Mouse (Mus musculus): ENCODE measurements around the gene Lingo3. TPM values are rescaled to one million over a fixed set of nuclear protein-coding genes. Genes with fewer than 3 reads are reported as not detected.

Gene Lingo3
- 0.07 and 0.20 TPM in 2 replicates for polyA plus RNA-seq (2014; fragmentation: Nextera tagmentation; extraction: Ambion mirVana)

DNA sequence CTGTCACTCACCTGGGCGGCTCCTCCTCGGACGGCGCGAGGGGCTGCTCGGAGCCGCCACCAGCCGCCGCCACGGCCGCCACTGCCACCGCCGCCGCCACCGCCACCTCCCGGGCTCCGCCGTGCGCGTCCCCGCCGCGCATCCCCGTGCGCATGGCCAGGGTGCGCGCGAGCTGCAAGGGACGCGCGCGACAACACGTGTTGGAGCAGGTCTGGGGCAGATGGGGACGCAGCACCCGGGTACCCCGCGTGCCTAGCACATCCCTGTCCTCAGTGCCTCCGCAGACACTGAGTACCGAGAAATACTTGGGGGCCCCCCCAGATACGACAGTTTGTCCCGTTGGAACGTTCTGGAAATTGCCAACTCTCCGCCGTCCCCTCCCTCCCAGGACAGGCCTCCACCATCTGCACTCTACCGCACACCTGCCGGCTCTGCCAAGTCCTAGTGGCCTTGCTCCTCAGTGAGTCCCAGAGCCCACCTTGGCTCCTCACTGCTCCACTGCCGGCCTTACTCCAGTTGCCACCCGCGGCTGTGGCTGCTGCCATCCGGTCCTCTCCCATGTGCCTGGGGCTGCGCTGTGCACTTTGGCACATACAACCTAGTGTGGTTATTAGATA is at the start of gene Lingo3:
Gene Lingo3 (minus strand): TSS at position 109 of the 617 bp plus-strand sequence.
- no peak within 1 kb of the TSS for H3K27ac ChIP-seq (ENCODE audit: low read depth)
- 6% methylated on average over 38 of the region's 51 CpGs for WGBS
- H3K4me1 ChIP-seq (replicated peaks; ENCODE audit: control insufficient read depth, insufficient read depth, low read length) = 0 out of 2 replicates have a peak, but pooled peaks cover 4% of the 10 kb centered on the region
- no peaks in the 10 kb centered on the region for H3K9me3 ChIP-seq (ENCODE audit: control insufficient read depth, low read length)
- ATAC-seq (replicated peaks; ENCODE audit: low FRiP score, low TSS enrichment, low read depth) (no peak), DNase-seq (ENCODE audit: low spot score) (no peak)
- H3K9ac ChIP-seq (ENCODE audit: low read length) = peak within 1 kb of the TSS; percentile 22; the same call in 1 of the 2 replicates
- peaks cover 44% of the 10 kb centered on the region for H3K27me3 ChIP-seq (replicated peaks; ENCODE audit: control insufficient read depth, insufficient read depth, low read length)
- H3K4me3 ChIP-seq (ENCODE audit: low read depth, low read length) = peak within 1 kb of the TSS; percentile 35
- H3K36me3 ChIP-seq (ENCODE audit: control insufficient read depth, insufficient read depth, low read length) = no peaks in the 10 kb centered on the region
- H3K4me2 ChIP-seq (ENCODE audit: low read length) = peak within 1 kb of the TSS; percentile 69

- ATAC-seq (replicated peaks; ENCODE audit: low FRiP score, low TSS enrichment, low read depth) = no peak
- no peak overlapping the region for H3K27ac ChIP-seq (ENCODE audit: low read depth)
- no peak for DNase-seq (ENCODE audit: low spot score)
- H3K36me3 ChIP-seq (ENCODE audit: control insufficient read depth, insufficient read depth, low read length) = no peaks in the 10 kb centered on the region
- 73% methylated on average over 11 of the region's 11 CpGs for WGBS
- H3K4me3 ChIP-seq (ENCODE audit: low read depth, low read length) = no peak overlapping the region
- H3K4me2 ChIP-seq (ENCODE audit: low read length) = no peak overlapping the region
- H3K4me1 ChIP-seq (replicated peaks; ENCODE audit: control insufficient read depth, insufficient read depth, low read length) = no peaks in the 10 kb centered on the region
- no peak overlapping the region for H3K9ac ChIP-seq (ENCODE audit: low read length)
- H3K9me3 ChIP-seq (ENCODE audit: control insufficient read depth, low read length) = no peaks in the 10 kb centered on the region
- peaks cover 19% of the 10 kb centered on the region for H3K27me3 ChIP-seq (replicated peaks; ENCODE audit: control insufficient read depth, insufficient read depth, low read length)
These were observed 43.3 kb upstream of the Lingo3 start for GRCm38 (mm10) chr10:80887181-80887580.

- Histone ChIP-seq H3K9me3 (ENCODE audit: control insufficient read depth, low read length) (no peaks in the 10 kb centered on the region), H3K36me3 (ENCODE audit: control insufficient read depth, insufficient read depth, low read length) (no peaks in the 10 kb centered on the region), H3K9ac (ENCODE audit: low read length) (no peak overlapping the region), H3K4me2 (ENCODE audit: low read length) (no peak overlapping the region), H3K4me1 (replicated peaks; ENCODE audit: control insufficient read depth, insufficient read depth, low read length) (no peaks in the 10 kb centered on the region), H3K27me3 (replicated peaks; ENCODE audit: control insufficient read depth, insufficient read depth, low read length) (no peaks in the 10 kb centered on the region), H3K4me3 (ENCODE audit: low read depth, low read length) (no peak overlapping the region), H3K27ac (ENCODE audit: low read depth) (no peak overlapping the region)
- ATAC-seq (replicated peaks; ENCODE audit: low FRiP score, low TSS enrichment, low read depth) = no peak
- DNase-seq (ENCODE audit: low spot score) = peak; percentile 93
- 27% methylated on average over 10 of the region's 10 CpGs for WGBS
These were observed 37.5 kb upstream of the Lingo3 start for GRCm38 (mm10) chr10:80881301-80881700.

GRCm38 (mm10) chr10:80880901-80881300 is 37.1 kb upstream of the Lingo3 start:
- ATAC-seq (replicated peaks; ENCODE audit: low FRiP score, low TSS enrichment, low read depth) = peak; percentile 17; the same call in 1 of the 2 replicates

DNA sequence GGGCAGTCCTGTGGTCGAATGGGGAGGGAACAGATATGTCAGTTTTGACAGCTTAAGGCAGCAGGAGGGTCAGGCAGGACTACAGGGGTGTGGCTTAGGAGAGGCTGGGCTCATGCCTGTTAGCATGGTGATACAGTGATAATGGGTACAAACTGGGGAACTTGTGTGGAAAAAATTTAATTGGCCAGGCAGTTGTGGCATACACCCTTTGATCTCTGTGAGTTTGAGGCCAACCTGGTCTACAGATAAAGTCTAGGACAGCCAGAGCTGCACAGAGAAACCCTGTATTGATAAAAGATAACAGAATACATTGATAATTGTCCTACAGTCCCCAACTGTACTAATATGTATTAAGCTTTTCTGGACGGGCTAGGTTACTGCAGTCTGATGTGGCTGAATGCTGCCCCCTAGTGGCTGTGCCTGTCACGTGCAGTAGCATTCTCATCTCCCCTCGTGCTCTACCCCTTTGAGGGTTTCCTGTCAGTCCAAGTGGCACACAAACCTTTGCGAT is 36.3 kb upstream of the Lingo3 start:
- H3K36me3 ChIP-seq (ENCODE audit: control insufficient read depth, insufficient read depth, low read length) = no peaks in the 10 kb centered on the region
- no peaks in the 10 kb centered on the region for H3K4me1 ChIP-seq (replicated peaks; ENCODE audit: control insufficient read depth, insufficient read depth, low read length)
- no peak overlapping the region for H3K27ac ChIP-seq (ENCODE audit: low read depth)
- WGBS = 13% methylated on average over 5 of the region's 5 CpGs
- H3K27me3 ChIP-seq (replicated peaks; ENCODE audit: control insufficient read depth, insufficient read depth, low read length) = no peaks in the 10 kb centered on the region
- H3K9me3 ChIP-seq (ENCODE audit: control insufficient read depth, low read length) = no peaks in the 10 kb centered on the region
- H3K9ac ChIP-seq (ENCODE audit: low read length) = no peak overlapping the region
- ATAC-seq (replicated peaks; ENCODE audit: low FRiP score, low TSS enrichment, low read depth) (peak; percentile 23; the same call in 1 of the 2 replicates), DNase-seq (ENCODE audit: low spot score) (peak; percentile 80)
- H3K4me2 ChIP-seq (ENCODE audit: low read length) = no peak overlapping the region
- H3K4me3 ChIP-seq (ENCODE audit: low read depth, low read length) = no peak overlapping the region

More at GRCm38 (mm10) chr10:80880901-80881300, 37.1 kb upstream of the Lingo3 start:
- WGBS = 58% methylated on average over 2 of the region's 2 CpGs
- DNase-seq (ENCODE audit: low spot score) = no peak
- Histone ChIP-seq H3K4me3 (ENCODE audit: low read depth, low read length) (no peak overlapping the region), H3K27ac (ENCODE audit: low read depth) (no peak overlapping the region), H3K9me3 (ENCODE audit: control insufficient read depth, low read length) (no peaks in the 10 kb centered on the region), H3K27me3 (replicated peaks; ENCODE audit: control insufficient read depth, insufficient read depth, low read length) (no peaks in the 10 kb centered on the region), H3K36me3 (ENCODE audit: control insufficient read depth, insufficient read depth, low read length) (no peaks in the 10 kb centered on the region), H3K4me1 (replicated peaks; ENCODE audit: control insufficient read depth, insufficient read depth, low read length) (no peaks in the 10 kb centered on the region), H3K4me2 (ENCODE audit: low read length) (no peak overlapping the region), H3K9ac (ENCODE audit: low read length) (no peak overlapping the region)

DNA sequence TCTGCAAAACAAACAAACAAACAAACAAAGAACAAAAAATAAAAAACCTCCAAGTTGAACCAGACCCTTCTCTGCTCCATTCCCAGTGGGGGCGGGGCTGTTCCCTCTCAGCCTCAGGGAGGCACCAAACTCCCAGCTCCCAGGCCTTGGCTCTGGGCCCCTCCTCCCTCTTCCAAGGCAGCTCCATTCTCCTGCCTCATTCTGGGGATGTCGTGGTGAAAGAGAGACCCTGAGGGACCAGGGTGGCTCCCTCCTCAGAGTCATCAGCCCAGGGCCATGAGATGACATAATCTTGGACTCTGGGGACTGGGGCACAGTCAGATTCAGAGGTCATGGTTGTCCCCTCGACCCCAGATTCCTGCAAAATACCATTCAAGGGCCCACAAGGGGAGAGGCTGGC is 32.8 kb upstream of the Lingo3 start:
- DNase-seq (ENCODE audit: low spot score) = no peak
- ATAC-seq (replicated peaks; ENCODE audit: low FRiP score, low TSS enrichment, low read depth) = no peak
- Histone ChIP-seq H3K4me2 (ENCODE audit: low read length) (no peak overlapping the region), H3K4me3 (ENCODE audit: low read depth, low read length) (no peak overlapping the region), H3K9ac (ENCODE audit: low read length) (no peak overlapping the region), H3K27ac (ENCODE audit: low read depth) (no peak overlapping the region), H3K4me1 (replicated peaks; ENCODE audit: control insufficient read depth, insufficient read depth, low read length) (no peaks in the 10 kb centered on the region), H3K9me3 (ENCODE audit: control insufficient read depth, low read length) (no peaks in the 10 kb centered on the region), H3K27me3 (replicated peaks; ENCODE audit: control insufficient read depth, insufficient read depth, low read length) (0 out of 2 replicates have a peak, but pooled peaks cover 6% of the 10 kb centered on the region), H3K36me3 (ENCODE audit: control insufficient read depth, insufficient read depth, low read length) (no peaks in the 10 kb centered on the region)
- WGBS = 17% methylated on average over 3 of the region's 3 CpGs

GRCm38 (mm10) chr10:80876028-80876427 is 32.2 kb upstream of the Lingo3 start:
- 0 out of 2 replicates have a peak, but pooled peaks cover 6% of the 10 kb centered on the region for H3K27me3 ChIP-seq (replicated peaks; ENCODE audit: control insufficient read depth, insufficient read depth, low read length)
- no peak overlapping the region for H3K4me2 ChIP-seq (ENCODE audit: low read length)
- ATAC-seq (replicated peaks; ENCODE audit: low FRiP score, low TSS enrichment, low read depth) (no peak), DNase-seq (ENCODE audit: low spot score) (no peak)
- 38% methylated on average over 5 of the region's 5 CpGs for WGBS
- no peaks in the 10 kb centered on the region for H3K36me3 ChIP-seq (ENCODE audit: control insufficient read depth, insufficient read depth, low read length)
- H3K4me3 ChIP-seq (ENCODE audit: low read depth, low read length) = no peak overlapping the region
- H3K9me3 ChIP-seq (ENCODE audit: control insufficient read depth, low read length) = no peaks in the 10 kb centered on the region
- H3K9ac ChIP-seq (ENCODE audit: low read length) = no peak overlapping the region
- H3K27ac ChIP-seq (ENCODE audit: low read depth) = no peak overlapping the region
- H3K4me1 ChIP-seq (replicated peaks; ENCODE audit: control insufficient read depth, insufficient read depth, low read length) = no peaks in the 10 kb centered on the region

- H3K4me2 ChIP-seq (ENCODE audit: low read length) = no peak overlapping the region
- 0 out of 2 replicates have a peak, but pooled peaks cover 6% of the 10 kb centered on the region for H3K27me3 ChIP-seq (replicated peaks; ENCODE audit: control insufficient read depth, insufficient read depth, low read length)
- H3K9ac ChIP-seq (ENCODE audit: low read length) = no peak overlapping the region
- H3K36me3 ChIP-seq (ENCODE audit: control insufficient read depth, insufficient read depth, low read length) = no peaks in the 10 kb centered on the region
- DNase-seq (ENCODE audit: low spot score) = no peak
- WGBS = 78% methylated on average over 9 of the region's 9 CpGs
- no peaks in the 10 kb centered on the region for H3K4me1 ChIP-seq (replicated peaks; ENCODE audit: control insufficient read depth, insufficient read depth, low read length)
- no peaks in the 10 kb centered on the region for H3K9me3 ChIP-seq (ENCODE audit: control insufficient read depth, low read length)
- no peak for ATAC-seq (replicated peaks; ENCODE audit: low FRiP score, low TSS enrichment, low read depth)
- no peak overlapping the region for H3K4me3 ChIP-seq (ENCODE audit: low read depth, low read length)
- no peak overlapping the region for H3K27ac ChIP-seq (ENCODE audit: low read depth)
These were observed 30.2 kb upstream of the Lingo3 start for GRCm38 (mm10) chr10:80874035-80874434.

GRCm38 (mm10) chr10:80871581-80871980 is 27.7 kb upstream of the Lingo3 start, which contains the start of gene Tmprss9:
Tmprss9 (plus strand) TSS chr10:80871848.
- DNase-seq (ENCODE audit: low spot score) (no peak), ATAC-seq (replicated peaks; ENCODE audit: low FRiP score, low TSS enrichment, low read depth) (no peak; the same call in 1 of the 2 replicates)
- no peaks in the 10 kb centered on the region for H3K9me3 ChIP-seq (ENCODE audit: control insufficient read depth, low read length)
- WGBS = 27% methylated on average over 9 of the region's 9 CpGs
- H3K27me3 ChIP-seq (replicated peaks; ENCODE audit: control insufficient read depth, insufficient read depth, low read length) = 0 out of 2 replicates have a peak, but pooled peaks cover 6% of the 10 kb centered on the region
- H3K4me1 ChIP-seq (replicated peaks; ENCODE audit: control insufficient read depth, insufficient read depth, low read length) = no peaks in the 10 kb centered on the region
- no peak within 1 kb of the TSS for H3K4me2 ChIP-seq (ENCODE audit: low read length)
- no peak within 1 kb of the TSS for H3K4me3 ChIP-seq (ENCODE audit: low read depth, low read length)
- no peak within 1 kb of the TSS for H3K9ac ChIP-seq (ENCODE audit: low read length)
- peaks cover 11% of the 10 kb centered on the region for H3K36me3 ChIP-seq (ENCODE audit: control insufficient read depth, insufficient read depth, low read length)
- H3K27ac ChIP-seq (ENCODE audit: low read depth) = no peak within 1 kb of the TSS
